In genomic region chr7:128365096-128365715, GRCm38 (mm10) we compare ENCODE assay signal across 19 mouse cellular contexts. TPM values are rescaled to one million over a fixed set of nuclear protein-coding genes. Genes with fewer than 3 reads are reported as not detected.
DNase-seq lines count a peak whose midpoint lies in the region; ATAC-seq lines count a peak whose summit lies in the region.
"Had no signal": no experiment of that assay in that cellular context is flagged by ENCODE, and none has a peak within 500 bp of the region (broad histone marks: within the 10 kb centered on the region; RNA-seq: fewer than 3 reads in every experiment).

No protein-coding gene starts in this region.

- no peak overlapping the region for H3K9ac ChIP-seq in kidney, embryonic 15.5 days
- no peak overlapping the region for H3K9ac ChIP-seq in neural tube, embryonic 15.5 days (replicated peaks)
- H3K9ac ChIP-seq: embryonic facial prominence, embryonic 12.5 days; forebrain, embryonic 13.5 days; lung, embryonic 15.5 days had no signal

- H3K27ac ChIP-seq in kidney, embryonic 15.5 days = no peak overlapping the region
- H3K27ac ChIP-seq in neural tube, embryonic 15.5 days (replicated peaks) = no peak overlapping the region
- H3K27ac ChIP-seq: embryonic facial prominence, embryonic 12.5 days; forebrain, embryonic 13.5 days; hindbrain, embryonic 10.5 days had no signal

- H3K4me1 ChIP-seq in kidney, embryonic 15.5 days = no peaks in the 10 kb centered on the region
- peaks cover 9% of the 10 kb centered on the region for H3K4me1 ChIP-seq in neural tube, embryonic 15.5 days
- H3K4me1 ChIP-seq: embryonic facial prominence, embryonic 12.5 days; forebrain, embryonic 13.5 days had no signal

- no peak for ATAC-seq in kidney, embryonic 15.5 days (replicated peaks; ENCODE audit: low FRiP score)
- 0 out of 2 replicates have a peak, but pooled peaks have one; percentile 29 for ATAC-seq in megakaryocyte progenitor cell, adult 5-6 weeks (replicated peaks; ENCODE audit: poor library complexity)
- ATAC-seq in neural tube, embryonic 15.5 days (ENCODE audit: low FRiP score) = no peak
- ATAC-seq: forebrain, embryonic 13.5 days; midbrain, embryonic 16.5 days had no signal

- H3K36me3 ChIP-seq in kidney, embryonic 15.5 days = no peaks in the 10 kb centered on the region
- no peaks in the 10 kb centered on the region for H3K36me3 ChIP-seq in neural tube, embryonic 15.5 days
- H3K36me3 ChIP-seq: embryonic facial prominence, embryonic 12.5 days; hindbrain, embryonic 10.5 days; lung, embryonic 15.5 days had no signal

- no peak overlapping the region for H3K4me3 ChIP-seq in kidney, embryonic 15.5 days (replicated peaks)
- no peak overlapping the region for H3K4me3 ChIP-seq in neural tube, embryonic 15.5 days (replicated peaks)
- H3K4me3 ChIP-seq: embryonic facial prominence, embryonic 12.5 days; erythroblast, embryonic 14.5 days; forebrain, embryonic 13.5 days; hindbrain, embryonic 10.5 days; lung, embryonic 15.5 days had no signal

- WGBS in kidney, embryonic 15.5 days = 33% methylated on average over 4 of the region's 4 CpGs
- WGBS in neural tube, embryonic 15.5 days = 73% methylated on average over 3 of the region's 4 CpGs

- no peak overlapping the region for H3K4me2 ChIP-seq in kidney, embryonic 15.5 days
- H3K4me2 ChIP-seq in neural tube, embryonic 15.5 days = no peak overlapping the region
- H3K4me2 ChIP-seq: embryonic facial prominence, embryonic 12.5 days; forebrain, embryonic 13.5 days; lung, embryonic 15.5 days had no signal

- H3K9me3 ChIP-seq in kidney, embryonic 15.5 days (replicated peaks) = no peaks in the 10 kb centered on the region
- H3K9me3 ChIP-seq in neural tube, embryonic 15.5 days (replicated peaks) = no peaks in the 10 kb centered on the region
- H3K9me3 ChIP-seq: embryonic facial prominence, embryonic 12.5 days; forebrain, embryonic 13.5 days; hindbrain, embryonic 10.5 days; lung, embryonic 15.5 days had no signal

- no peaks in the 10 kb centered on the region for H3K27me3 ChIP-seq in kidney, embryonic 15.5 days
- H3K27me3 ChIP-seq in neural tube, embryonic 15.5 days (replicated peaks) = no peaks in the 10 kb centered on the region
- H3K27me3 ChIP-seq: embryonic facial prominence, embryonic 12.5 days; forebrain, embryonic 13.5 days; lung, embryonic 15.5 days had no signal

- peak; percentile 19 to 26 for DNase-seq in cerebellum, postnatal 10 days
- DNase-seq in cerebellum, postnatal 25 days = no peak
- DNase-seq in kidney, postnatal 4 days = peak; percentile 12 to 39
- peak; percentile 33 for DNase-seq in retina, embryonic 14.5 days (ENCODE audit: low spot score)
- no peak for DNase-seq in retina, postnatal 1 day
- DNase-seq: cerebellum, adult 9-10 months; gastrocnemius, postnatal 10 days; heart, adult 18-20 months; left cerebral cortex, postnatal 4 days; liver had no signal

RNA-seq across cellular contexts. Expression of gene Rgs10, which starts 53.4 kb away (rescaled TPM):
- 5.8 and 7.1 TPM in 2 replicates for polyA plus RNA-seq in kidney, embryonic 15.5 days (2015; fragmentation: Nextera tagmentation; extraction: Ambion mirVana)
- 77.0 and 92.7 TPM in 2 replicates for total RNA-seq in megakaryocyte progenitor cell, adult 5-6 weeks (2015)
- total RNA-seq in megakaryocyte progenitor cell, adult 5-6 weeks (2017) = 55.4 and 83.3 TPM in 2 replicates
- 52.9 and 60.1 TPM in 2 replicates for polyA plus RNA-seq in neural tube, embryonic 15.5 days (2015; fragmentation: Nextera tagmentation; extraction: Ambion mirVana)

Comparison
In these comparisons a context has a peak if more than half of its experiments do, and no peak if none do; other contexts are left out.
1. DNase-seq: peak in cerebellum, postnatal 10 days (2 of 2), kidney, postnatal 4 days (2 of 2) and retina, embryonic 14.5 days (single experiment); none in cerebellum, postnatal 25 days (0 of 2) and retina, postnatal 1 day (single experiment).